Mouse (Mus musculus) induced T-regulatory cell, adult 2 months (primary cell): ENCODE measurements around the gene Kcnc2.

ENCODE experiments used
- DNase-seq: peaks from one replicate; pipeline ENCODE4 v3.0.0-alpha.2; 2012; ENCODE audit warnings: low read depth

The Kcnc2 gene

DNA sequence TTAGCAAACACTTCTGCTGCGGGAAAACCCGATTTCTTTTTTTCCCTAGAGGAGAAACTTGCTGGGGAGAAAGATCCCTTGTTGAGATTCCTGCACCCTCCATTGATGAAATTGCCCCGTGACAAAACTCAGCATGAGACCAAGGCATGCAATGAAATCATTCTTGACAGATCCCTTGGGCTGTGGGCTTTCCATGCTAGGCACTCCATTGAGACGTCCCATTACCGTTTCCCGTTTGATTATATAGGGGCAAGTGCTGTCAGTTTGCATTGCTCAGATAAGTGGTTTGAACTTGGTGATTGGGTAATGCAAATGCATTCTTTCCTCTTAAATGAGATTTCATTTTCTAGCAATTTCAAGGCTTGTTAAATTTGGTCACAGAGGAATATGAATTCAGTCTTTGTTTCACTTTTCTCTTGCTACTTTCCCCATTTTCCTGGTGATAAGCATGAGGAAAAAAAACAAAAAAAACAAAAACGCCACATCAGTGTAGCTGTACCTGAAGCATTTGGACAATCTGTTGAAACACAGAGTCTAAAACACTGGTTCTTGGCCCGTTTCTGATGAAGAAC lies 123.6 kb downstream of the Kcnc2 start:
- DNase-seq = no peak

DNA sequence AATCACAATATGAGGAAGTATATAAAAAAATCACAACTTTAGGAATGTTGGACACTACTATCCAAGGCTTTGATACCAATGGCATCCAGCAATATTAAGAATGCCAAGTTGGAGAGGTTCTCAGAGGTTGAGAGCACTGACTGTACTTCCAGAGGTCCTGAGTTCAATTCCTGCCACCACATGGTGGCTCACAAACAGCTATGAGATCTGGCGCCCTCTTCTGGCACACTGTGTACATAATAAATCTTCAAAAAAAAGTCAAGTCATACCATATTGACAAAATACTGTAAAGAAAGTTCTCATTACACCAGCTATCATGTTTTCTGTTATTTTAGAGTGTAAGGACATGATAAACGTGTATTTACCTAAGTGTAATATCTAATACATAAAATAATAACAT lies 126.3 kb downstream of the Kcnc2 start:
- DNase-seq = peak; percentile 2

DNA sequence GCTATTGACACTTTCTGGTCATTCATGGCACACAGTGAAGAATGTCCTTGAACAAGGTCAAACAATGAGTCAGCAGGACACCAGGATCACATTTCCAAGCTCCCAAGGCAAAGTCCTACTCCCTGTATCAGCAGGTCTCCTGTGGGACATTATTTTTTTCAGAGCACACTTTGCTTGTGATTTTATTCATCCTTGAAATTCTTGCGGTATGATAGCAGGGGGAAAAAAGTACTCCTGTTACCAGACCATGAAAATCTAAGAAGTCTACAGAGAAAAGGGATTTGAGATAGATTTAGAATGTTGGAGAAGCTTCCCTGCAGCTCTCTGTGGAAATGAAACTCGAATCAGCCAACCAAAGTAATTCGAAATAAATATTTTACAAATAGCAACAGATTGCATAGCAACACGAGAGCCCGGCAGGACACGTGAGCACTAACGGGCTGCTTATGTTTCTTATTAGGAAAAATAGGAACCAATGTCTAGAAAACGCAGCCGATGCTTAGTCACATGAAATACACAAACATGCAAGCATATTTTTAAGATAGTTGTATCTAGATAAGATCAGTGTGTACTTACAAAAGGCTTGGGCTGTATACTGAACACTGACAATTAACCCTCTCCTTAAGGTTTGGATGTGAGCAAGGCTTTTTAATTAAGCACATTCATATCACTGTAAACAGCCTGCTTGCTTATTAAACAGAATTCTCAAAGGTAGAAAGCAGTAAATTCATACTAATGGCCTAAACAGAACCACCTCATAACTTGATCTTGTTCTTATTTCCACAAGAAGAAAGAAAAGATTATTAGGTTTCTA lies 129.9 kb downstream of the Kcnc2 start:
- no peak for DNase-seq

DNA sequence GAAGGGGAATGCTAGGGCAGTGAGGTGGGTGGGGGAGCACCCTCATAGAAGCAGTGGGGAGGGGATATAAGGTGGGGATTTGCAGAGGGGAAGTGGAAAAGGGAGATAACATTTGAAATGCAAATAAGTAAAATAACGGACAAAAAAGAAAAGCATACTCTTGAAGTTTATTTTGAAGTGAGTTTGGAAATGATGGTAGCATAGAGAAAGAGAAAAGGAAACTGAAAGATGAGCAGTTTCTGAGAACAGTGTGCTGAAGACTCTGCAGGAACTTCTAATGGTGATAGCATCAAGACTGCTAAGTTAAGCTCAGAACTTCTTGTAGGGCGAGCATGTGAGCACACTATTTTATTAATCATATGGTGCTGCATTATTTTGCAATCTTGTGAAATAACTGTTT lies 138.6 kb downstream of the Kcnc2 start:
- no peak for DNase-seq

DNA sequence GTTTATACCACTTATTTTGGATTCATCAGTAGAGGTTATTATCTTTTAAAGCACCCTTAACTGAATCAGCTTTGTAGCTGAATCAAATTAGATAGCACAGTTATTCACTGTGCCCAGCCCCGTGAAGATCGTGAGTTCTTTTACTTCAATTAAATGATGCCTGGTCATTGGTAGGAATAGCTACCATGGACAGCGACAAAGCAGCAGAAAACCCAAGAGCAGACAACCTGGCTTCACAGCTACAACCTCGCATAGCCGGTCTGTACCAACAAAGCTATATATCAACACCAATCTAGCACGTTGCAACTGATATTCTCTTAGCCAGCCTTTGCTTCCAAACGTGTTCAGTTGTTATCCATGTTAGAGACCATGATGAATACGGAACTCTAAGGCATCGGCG lies 152.4 kb downstream of the Kcnc2 start:
- no peak for DNase-seq

DNA sequence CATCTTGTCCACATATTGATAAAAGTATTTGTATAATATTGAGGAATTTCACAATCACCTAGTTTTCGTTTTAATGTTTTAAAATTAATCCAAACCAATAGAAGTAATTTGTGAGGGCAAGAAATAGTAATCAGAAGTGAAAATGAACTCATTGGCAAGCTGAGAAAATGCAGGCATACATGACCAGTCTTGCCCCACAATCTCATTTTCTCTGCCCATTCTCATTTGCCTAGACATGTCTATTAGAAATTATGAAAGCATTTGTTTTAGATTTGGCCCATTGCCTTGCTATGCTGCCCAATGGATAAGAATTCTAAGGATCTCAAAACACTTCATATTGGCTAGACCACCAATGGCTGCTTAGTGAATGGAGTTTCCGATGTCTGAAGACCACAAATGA lies 166.0 kb downstream of the Kcnc2 start:
- no peak for DNase-seq

DNA sequence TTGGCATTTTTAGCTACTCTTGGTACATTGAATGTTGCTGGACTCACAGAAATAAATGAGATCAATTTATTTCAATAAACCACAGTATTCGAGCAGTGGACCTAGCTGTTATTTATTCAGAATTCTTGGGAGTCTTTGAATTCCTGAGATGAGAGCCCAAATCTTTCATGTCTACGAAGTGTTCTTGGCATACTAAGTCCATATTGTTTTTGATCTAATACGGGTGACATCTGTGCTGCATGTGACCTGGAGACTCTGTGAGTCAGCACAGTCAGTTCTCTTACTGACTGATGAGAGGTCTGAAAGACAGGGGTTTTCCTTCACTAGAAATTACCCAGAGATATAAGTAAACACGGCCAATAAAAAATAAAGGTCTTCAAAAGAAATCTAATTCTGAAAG lies 173.7 kb downstream of the Kcnc2 start:
- DNase-seq = no peak

DNA sequence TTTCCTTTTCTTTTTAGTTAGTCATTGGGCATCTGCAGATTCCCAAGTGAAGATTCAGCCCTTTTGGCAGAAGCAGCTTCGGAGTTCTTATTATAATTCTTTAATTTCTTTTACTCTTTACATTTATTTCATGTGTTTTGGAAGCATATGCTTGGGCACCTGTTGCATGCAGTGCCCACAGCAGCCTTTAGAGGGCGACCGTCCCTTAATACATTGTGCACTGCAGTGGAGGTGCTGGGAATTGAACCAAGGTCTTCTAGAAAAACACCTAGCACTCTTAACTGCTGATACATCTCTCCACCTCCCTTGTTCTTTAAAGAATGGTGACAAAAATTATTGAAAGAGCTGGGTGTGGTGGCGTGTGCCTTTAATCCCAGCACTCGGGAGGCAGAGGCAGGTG lies 180.0 kb downstream of the Kcnc2 start:
- DNase-seq = no peak

DNA sequence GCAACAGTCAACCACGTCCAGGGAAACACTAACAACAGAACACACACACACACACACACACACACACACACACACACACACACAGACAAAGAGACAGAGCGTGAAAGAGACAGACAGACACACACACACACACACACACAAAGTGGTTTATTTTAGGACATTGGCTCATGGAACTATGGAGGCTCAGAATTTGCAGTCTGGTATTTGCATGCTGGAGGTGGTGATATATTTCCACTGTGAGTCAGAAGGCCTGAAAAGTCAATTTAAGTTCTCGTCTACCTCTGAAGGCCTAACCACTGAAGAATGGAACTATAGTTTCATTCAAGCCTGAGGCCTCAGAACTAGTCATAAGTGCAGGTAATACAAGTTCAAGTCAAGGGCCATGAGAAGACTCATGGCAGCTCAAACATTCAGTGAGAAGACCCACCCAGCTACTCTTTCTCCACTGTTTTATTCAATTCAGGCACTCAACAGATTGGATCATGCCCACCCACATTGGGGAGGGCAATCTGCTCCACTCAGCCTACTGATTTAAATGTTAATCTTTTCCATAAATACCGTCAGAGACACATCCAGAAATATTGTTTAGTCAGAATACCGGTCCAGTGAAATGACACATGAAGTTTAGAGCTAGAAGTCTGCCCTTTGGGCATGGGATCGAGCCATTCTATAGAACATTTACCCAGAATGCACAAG lies 197.9 kb downstream of the Kcnc2 start:
- DNase-seq = no peak

DNA sequence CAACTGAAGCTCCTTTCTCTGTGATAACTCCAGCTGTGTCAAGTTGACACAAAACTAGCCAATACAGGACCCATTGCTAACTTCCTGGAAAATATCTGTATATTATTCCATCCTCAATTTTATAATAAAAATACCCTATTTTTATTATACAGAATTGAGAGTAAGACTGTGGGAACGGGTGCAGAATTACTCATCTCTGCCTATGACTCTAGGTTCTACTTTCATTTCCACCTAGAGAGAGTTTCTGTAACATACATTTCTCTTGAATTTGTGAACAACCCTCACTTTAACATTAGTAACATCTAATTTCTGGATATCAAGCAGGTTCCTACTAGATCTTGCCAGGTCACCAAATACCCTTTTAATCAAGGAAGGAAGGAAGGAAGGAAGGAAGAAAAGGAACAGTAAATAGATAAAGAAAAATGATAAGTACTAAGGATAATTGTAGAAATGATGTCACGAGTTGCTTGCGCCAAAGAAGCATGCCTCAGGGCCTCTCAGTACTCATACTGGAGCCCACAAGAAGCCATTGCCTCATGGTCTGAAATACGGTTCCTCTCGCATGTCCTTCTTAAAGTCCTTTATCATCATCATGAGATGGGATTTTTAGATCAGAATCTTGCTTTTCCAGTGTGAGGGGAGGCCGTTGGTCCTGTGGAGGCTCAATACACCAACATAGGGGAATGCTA lies 203.3 kb downstream of the Kcnc2 start:
- DNase-seq = no peak

DNA sequence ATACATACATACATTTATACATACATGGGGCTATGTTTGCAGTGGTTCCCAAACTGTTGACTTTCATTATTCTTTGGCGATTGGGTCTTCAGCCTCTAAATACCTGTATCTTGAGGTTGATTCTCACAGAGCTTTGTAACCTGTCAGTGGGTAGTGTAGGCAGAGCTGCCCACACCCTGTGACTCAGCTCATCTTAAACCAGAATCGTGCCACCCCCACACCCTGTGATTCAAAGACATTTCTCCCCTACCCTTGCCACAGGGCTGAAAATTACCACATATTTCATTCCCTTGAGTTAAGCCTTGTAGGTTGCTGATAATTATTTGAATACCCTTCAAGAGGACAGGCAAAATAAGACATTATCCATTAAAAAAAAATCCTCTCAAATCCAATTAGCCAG lies 210.5 kb downstream of the Kcnc2 start:
- DNase-seq = no peak

DNA sequence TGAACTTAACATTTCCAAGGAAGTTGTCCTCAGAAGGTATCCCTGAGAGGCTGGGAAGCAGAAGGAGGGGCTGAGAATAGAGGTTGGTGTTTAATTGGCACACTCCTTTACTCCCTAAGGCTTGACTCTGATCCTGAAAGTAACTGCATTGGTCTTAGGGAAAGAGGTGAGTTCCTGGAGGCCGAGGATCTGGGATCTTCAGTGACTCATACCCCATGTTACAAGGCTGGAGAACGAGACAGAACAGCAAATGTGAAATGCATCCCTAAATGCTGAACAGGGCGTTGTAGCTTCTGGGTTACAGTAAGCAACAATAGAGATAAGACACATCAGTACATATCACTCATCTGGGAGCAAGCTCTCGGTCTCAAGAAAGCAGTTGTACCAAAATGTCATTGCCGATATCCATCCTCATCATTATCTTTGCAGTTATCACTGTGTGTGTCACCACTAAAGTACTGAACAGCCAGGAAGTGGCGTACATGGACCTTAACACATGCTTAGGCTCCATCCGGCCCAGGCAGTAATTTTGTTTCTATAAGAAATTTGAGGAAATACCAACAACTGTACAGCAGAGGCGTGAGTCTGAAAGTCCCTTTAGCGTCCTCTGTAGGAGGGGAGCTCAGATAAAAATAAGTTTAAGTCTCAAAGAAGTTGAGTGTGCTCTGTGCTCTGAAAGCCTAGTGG lies 211.1 kb downstream of the Kcnc2 start:
- no peak for DNase-seq

DNA sequence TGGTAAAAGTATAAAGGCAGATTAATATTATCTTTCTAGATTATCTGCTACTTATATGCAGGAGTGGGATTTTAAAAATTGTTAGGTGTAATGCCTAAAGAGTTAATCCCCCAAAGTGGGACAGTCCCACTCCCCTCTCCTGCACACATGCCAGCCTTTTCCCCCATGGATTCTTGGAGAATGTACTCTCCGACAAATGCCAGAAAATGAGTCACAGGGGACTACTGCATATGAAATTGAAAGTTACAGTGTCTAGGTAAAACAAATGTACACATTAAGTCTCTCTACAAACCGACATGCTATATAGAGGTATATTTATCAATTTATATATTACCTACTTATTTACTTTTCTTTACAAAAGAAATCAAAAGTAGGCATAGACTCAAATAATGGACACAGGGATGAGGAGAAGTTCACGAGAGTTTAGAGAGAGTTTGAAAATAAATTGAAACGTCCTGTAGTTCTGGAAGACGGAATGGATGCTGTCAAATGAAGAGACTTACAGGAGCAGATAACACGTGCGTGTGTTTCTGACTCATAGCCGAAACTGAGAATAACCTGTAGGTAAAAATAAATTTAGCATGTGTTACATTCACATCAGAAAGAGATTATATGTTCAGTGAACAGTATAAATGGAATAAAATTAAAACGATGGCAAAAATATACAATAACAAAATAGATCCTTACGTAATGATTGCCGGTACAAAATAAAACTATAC lies 213.6 kb downstream of the Kcnc2 start:
- no peak for DNase-seq

DNA sequence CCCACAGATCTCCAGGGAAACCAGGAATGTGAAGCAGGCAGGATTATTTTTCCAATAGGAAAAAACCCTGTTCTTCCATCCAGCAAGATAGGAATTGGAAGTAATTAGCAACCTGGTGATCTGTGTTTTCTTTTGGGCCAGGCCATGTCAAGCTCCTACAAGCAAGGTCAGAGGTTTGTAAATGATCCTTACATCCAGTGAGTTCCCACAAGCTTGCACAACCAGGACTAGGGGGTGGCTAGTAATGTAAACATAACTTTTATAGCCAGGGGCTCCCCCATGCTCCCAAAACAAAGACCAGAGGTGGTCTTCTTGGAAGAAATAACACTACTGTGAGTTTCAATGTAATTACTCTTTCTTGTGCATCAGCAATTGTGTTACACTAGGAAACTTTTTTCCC lies 214.9 kb downstream of the Kcnc2 start:
- DNase-seq = no peak

DNA sequence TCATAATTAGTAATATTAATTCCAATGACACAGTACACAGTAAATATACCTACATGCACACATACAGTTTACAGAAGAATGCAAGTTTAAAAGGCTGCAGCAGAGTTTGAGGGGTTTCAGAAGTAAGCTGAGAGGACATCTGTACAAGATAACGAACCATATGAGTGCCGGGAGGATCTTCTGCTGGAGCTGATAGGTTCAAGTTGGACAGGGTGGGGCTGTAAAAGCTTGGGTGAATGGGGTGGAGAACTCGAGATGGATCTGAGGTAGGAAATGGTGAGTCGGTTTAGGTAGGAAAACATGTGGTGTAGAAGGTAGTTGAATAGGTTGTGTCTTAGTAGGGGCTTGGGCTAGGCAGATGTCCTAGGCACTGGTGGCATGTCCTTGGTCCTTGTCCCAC lies 217.8 kb downstream of the Kcnc2 start:
- no peak for DNase-seq
